Mouse (Mus musculus): ENCODE data around the gene Tmem138.

- TF ChIP-seq POLR2A (IDR thresholded peaks at IDR 0.05; ENCODE audit: borderline replicate concordance, insufficient read depth, low read length): no peak
- TF ChIP-seq CTCF (IDR thresholded peaks at IDR 0.05; ENCODE audit: borderline replicate concordance, insufficient read depth, low read depth, low read length): no peak
These were observed 27.4 kb upstream of the Tmem138 start for GRCm38 (mm10) chr19:10604534-10604933.

Measured in cerebellum, adult 2 months (tissue).